Mouse (Mus musculus): ENCODE data around the gene Trim25.
"Not testable (repeated sequence)": the region's sequence is repeated elsewhere in the genome, so short reads cannot be mapped to it uniquely, and the experiment has no call there.

- not testable (repeated sequence) for TF ChIP-seq POLR2A (IDR thresholded peaks at IDR 0.05; ENCODE audit: borderline replicate concordance, control insufficient read depth, low read depth, low read length); CTCF (IDR thresholded peaks at IDR 0.05; ENCODE audit: control insufficient read depth, insufficient read depth, low read length)
Measured at GRCm38 (mm10) chr11:89041073-89041472, 41.9 kb downstream of the Trim25 start.
